Mouse (Mus musculus) spleen, adult 2 months (tissue): ENCODE measurements around the gene Ctc1.

Experiments
- CTCF ChIP-seq: fragments of 200-500 bp; IDR thresholded peaks from 2 replicates; pipeline ENCODE4 v1.5.1; 2011; ENCODE audit warnings: mild to moderate bottlenecking, inconsistent platforms; ENCODE audit not compliant: insufficient read depth, insufficient read length, insufficient replicate concordance; ENCODE audit errors: extremely low read depth
- POLR2A ChIP-seq: fragments of 200-500 bp; IDR thresholded peaks from 2 replicates; pipeline ENCODE4 v1.6.1; 2011; ENCODE audit warnings: low read depth, low read length, inconsistent platforms

DNA sequence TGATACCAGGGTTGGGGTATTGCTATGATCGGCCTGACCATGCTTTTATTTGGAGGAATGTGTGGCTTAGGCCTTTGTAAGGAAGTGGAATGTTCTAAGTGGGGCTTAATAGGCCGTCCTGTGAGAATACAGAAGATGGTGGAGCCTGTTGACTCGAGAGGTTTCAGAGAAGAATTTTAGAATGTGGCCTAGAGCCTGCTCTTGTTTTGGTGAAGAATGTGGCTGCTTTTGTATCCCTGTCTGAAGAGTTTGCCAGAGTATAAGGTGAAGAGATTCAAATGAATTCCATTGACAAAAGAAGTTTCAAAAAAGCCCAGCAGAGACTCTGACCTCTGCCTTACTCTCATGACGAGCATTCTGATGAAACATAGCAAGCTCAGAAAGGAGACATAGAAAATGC is 36.1 kb downstream of the Ctc1 start:
- TF ChIP-seq CTCF (no peak), POLR2A (no peak)
